Mouse (Mus musculus): Measurements from ENCODE around the gene Lap3. TPM values are rescaled to one million over a fixed set of nuclear protein-coding genes. Genes with fewer than 3 reads are reported as not detected.

Lap3 gene
- polyA plus RNA-seq, 3 experiments from 2014 or later, result 20.4 to 26.9 (median 24.0) TPM

- no peak for ATAC-seq
These were observed 2.9 kb downstream of the Lap3 start for GRCm38 (mm10) chr5:45496042-45496441.

- no peak for ATAC-seq
These were observed 3.3 kb downstream of the Lap3 start for GRCm38 (mm10) chr5:45496479-45496878.

GRCm38 (mm10) chr5:45496930-45497550, 3.9 kb downstream of the Lap3 start:
- no peak for ATAC-seq

- ATAC-seq, result no peak
These were observed 4.4 kb downstream of the Lap3 start for GRCm38 (mm10) chr5:45497564-45497963.

- ATAC-seq, result no peak
These were observed 16.9 kb downstream of the Lap3 start for GRCm38 (mm10) chr5:45510071-45510470.

GRCm38 (mm10) chr5:45512908-45513307, 19.7 kb downstream of the Lap3 start:
- ATAC-seq, result no peak

- ATAC-seq, result no peak
These were observed 20.3 kb downstream of the Lap3 start for GRCm38 (mm10) chr5:45513511-45513910.

- ATAC-seq, result no peak
These were observed 21.4 kb downstream of the Lap3 start for GRCm38 (mm10) chr5:45514599-45514998.

GRCm38 (mm10) chr5:45515151-45515743, 22.1 kb downstream of the Lap3 start:
- no peak for ATAC-seq

GRCm38 (mm10) chr5:45519960-45520808, 27.0 kb downstream of the Lap3 start, which contains the start of gene Med28:
TSS of gene Med28 (plus strand) at chr5:45520229.
- ATAC-seq, result peak; percentile 92

- peak; percentile 20 for ATAC-seq
These were observed 27.6 kb downstream of the Lap3 start for GRCm38 (mm10) chr5:45520809-45521110.

GRCm38 (mm10) chr5:45521601-45522000, 28.4 kb downstream of the Lap3 start:
- ATAC-seq, result no peak

GRCm38 (mm10) chr5:45525101-45525500, 31.9 kb downstream of the Lap3 start:
- no peak for ATAC-seq

- ATAC-seq, result no peak
These were observed 33.2 kb downstream of the Lap3 start for GRCm38 (mm10) chr5:45526338-45526737.

GRCm38 (mm10) chr5:45529696-45530095, 36.5 kb downstream of the Lap3 start:
- no peak for ATAC-seq

GRCm38 (mm10) chr5:45534319-45535098, 41.3 kb downstream of the Lap3 start:
- peak; percentile 78 for ATAC-seq

GRCm38 (mm10) chr5:45535177-45535576, 42.0 kb downstream of the Lap3 start:
- ATAC-seq, result peak; percentile 22

- no peak for ATAC-seq
These were observed 46.3 kb downstream of the Lap3 start for GRCm38 (mm10) chr5:45539502-45539901.

GRCm38 (mm10) chr5:45543374-45543773, 50.2 kb downstream of the Lap3 start:
- no peak for ATAC-seq

GRCm38 (mm10) chr5:45549586-45549985, 56.4 kb downstream of the Lap3 start:
- ATAC-seq, result no peak
